Mouse (Mus musculus) MEL (cell line): Measurements from ENCODE around the gene Fam166b. TPM values are rescaled to one million over a fixed set of nuclear protein-coding genes. Genes with fewer than 3 reads are reported as not detected.
A peak's percentile ranks its signal among the peaks of the same experiment; 100 is the strongest.

Experiments
- DNase-seq: peaks from one replicate; pipeline ENCODE4 v3.0.0; 2011; ENCODE audit warnings: low read depth, low spot score
- H3K27ac ChIP-seq: 2 replicates; pipeline ENCODE4 v1.5.1; 2012; ENCODE audit warnings: low read depth, mild to moderate bottlenecking, control low read depth, low read length, moderate library complexity; ENCODE audit not compliant: control insufficient read depth
- H3K27me3 ChIP-seq, 2 experiments: fragments of 150-350 bp in 1 of 2; sonication (generic) in 1 of 2; 2 replicates each; pipeline ENCODE4 v1.6.1; 2012; ENCODE audit warnings: low read length in 2 of 2, mild to moderate bottlenecking in 2 of 2, improper control_type of control experiment in 1 of 2, moderate library complexity in 1 of 2; ENCODE audit not compliant: insufficient read depth in 2 of 2, control insufficient read depth in 1 of 2
- H3K36me3 ChIP-seq, 2 experiments: 2 replicates each; pipeline ENCODE4 v1.6.1; 2012 to 2014; ENCODE audit warnings: low read length in 2 of 2, improper control_type of control experiment in 1 of 2, inconsistent platforms in 1 of 2, mild to moderate bottlenecking in 1 of 2; ENCODE audit not compliant: insufficient read depth in 2 of 2, control insufficient read depth in 1 of 2
- H3K4me1 ChIP-seq, 2 experiments: fragments of 150-350 bp in 1 of 2; sonication (generic) in 1 of 2; 2 replicates each; pipeline ENCODE4 v1.6.1; 2012; ENCODE audit warnings: low read length in 2 of 2, improper control_type of control experiment in 1 of 2, mild to moderate bottlenecking in 1 of 2; ENCODE audit not compliant: insufficient read depth in 2 of 2, control insufficient read depth in 1 of 2
- H3K4me3 ChIP-seq, 2 experiments: fragments of 150-350 bp in 1 of 2; sonication (generic) in 1 of 2; 2 replicates each; pipeline ENCODE4 v1.5.1; 2012; ENCODE audit warnings: low read depth in 2 of 2, low read length in 2 of 2, mild to moderate bottlenecking in 2 of 2, moderate library complexity in 2 of 2, control low read depth in 1 of 2, improper control_type of control experiment in 1 of 2; ENCODE audit not compliant: control insufficient read depth in 1 of 2, insufficient read depth in 1 of 2
- H3K79me2 ChIP-seq: 2 replicates; pipeline ENCODE4 v1.6.1; 2012; ENCODE audit warnings: mild to moderate bottlenecking, low read length, moderate library complexity; ENCODE audit not compliant: control insufficient read depth, poor library complexity, insufficient read depth
- H3K9ac ChIP-seq: 2 replicates; pipeline ENCODE4 v1.6.1; 2012; ENCODE audit warnings: low read depth, mild to moderate bottlenecking, control low read depth, low read length, moderate library complexity; ENCODE audit not compliant: control insufficient read depth, poor library complexity, severe bottlenecking
- H3K9me3 ChIP-seq: fragments of 150-350 bp; sonication (generic); replicated peaks from 2 replicates; pipeline ENCODE4 v1.6.1; 2012; ENCODE audit warnings: mild to moderate bottlenecking, low read length, improper control_type of control experiment, moderate library complexity; ENCODE audit not compliant: insufficient read depth
- CHD1 ChIP-seq: IDR thresholded peaks from 2 replicates; pipeline ENCODE4 v1.6.1; 2012; ENCODE audit warnings: low read depth, mild to moderate bottlenecking, inconsistent platforms, low read length, improper control_type of control experiment
- ELF1 ChIP-seq: IDR thresholded peaks from 2 replicates; pipeline ENCODE4 v1.6.1; 2014; ENCODE audit warnings: low read depth, mild to moderate bottlenecking, inconsistent platforms, low read length, improper control_type of control experiment, moderate library complexity
- EP300 ChIP-seq, 2 experiments: IDR thresholded peaks; 2 replicates each; pipeline ENCODE4 v1.6.1; 2011; ENCODE audit warnings: improper control_type of control experiment in 2 of 2, low read length in 2 of 2, low read depth in 1 of 2, mild to moderate bottlenecking in 1 of 2
- ETS1 ChIP-seq: IDR thresholded peaks from 2 replicates; pipeline ENCODE4 v1.6.1; 2012; ENCODE audit warnings: low read depth, mild to moderate bottlenecking, inconsistent platforms, low read length, improper control_type of control experiment, moderate library complexity
- GABPA ChIP-seq: IDR thresholded peaks from 2 replicates; pipeline ENCODE4 v1.6.1; 2012; ENCODE audit warnings: low read depth, mild to moderate bottlenecking, inconsistent platforms, low read length, improper control_type of control experiment, moderate library complexity
- GATA1 ChIP-seq: IDR thresholded peaks from 2 replicates; pipeline ENCODE4 v1.6.1; 2011; ENCODE audit warnings: low read depth, low read length, improper control_type of control experiment
- HCFC1 ChIP-seq: IDR thresholded peaks from 2 replicates; pipeline ENCODE4 v1.6.1; 2012; ENCODE audit warnings: low read depth, mild to moderate bottlenecking, inconsistent platforms, low read length, improper control_type of control experiment, moderate library complexity
- MEF2A ChIP-seq: IDR thresholded peaks from 2 replicates; pipeline ENCODE4 v1.6.1; 2014; ENCODE audit warnings: low read depth, mild to moderate bottlenecking, inconsistent platforms, low read length, improper control_type of control experiment; ENCODE audit not compliant: poor library complexity, insufficient replicate concordance, severe bottlenecking; ENCODE audit errors: extremely low read depth
- MXI1 ChIP-seq: IDR thresholded peaks from 2 replicates; pipeline ENCODE4 v1.6.1; 2011; ENCODE audit warnings: mild to moderate bottlenecking, low read depth, low read length, improper control_type of control experiment
- MYB ChIP-seq: IDR thresholded peaks from 2 replicates; pipeline ENCODE4 v1.6.1; 2011; ENCODE audit warnings: mild to moderate bottlenecking, low read depth, low read length, improper control_type of control experiment
- NELFE ChIP-seq: IDR thresholded peaks from 2 replicates; pipeline ENCODE4 v1.6.1; 2011; ENCODE audit warnings: low read depth, low read length, improper control_type of control experiment
- NRF1 ChIP-seq: IDR thresholded peaks from 2 replicates; pipeline ENCODE4 v1.6.1; 2014; ENCODE audit warnings: low read depth, mild to moderate bottlenecking, inconsistent platforms, low read length, improper control_type of control experiment, moderate library complexity; ENCODE audit not compliant: poor library complexity, insufficient read depth, severe bottlenecking
- POLR2AphosphoS5 ChIP-seq: IDR thresholded peaks from 2 replicates; pipeline ENCODE4 v1.6.1; 2012; ENCODE audit warnings: low read depth, borderline replicate concordance, mild to moderate bottlenecking, inconsistent platforms, low read length, moderate library complexity, mixed read lengths
- RAD21 ChIP-seq: IDR thresholded peaks from 2 replicates; pipeline ENCODE4 v1.6.1; 2011; ENCODE audit warnings: mild to moderate bottlenecking, low read depth, low read length, improper control_type of control experiment
- RCOR1 ChIP-seq: IDR thresholded peaks from 2 replicates; pipeline ENCODE4 v1.6.1; 2012; ENCODE audit warnings: low read depth, mild to moderate bottlenecking, inconsistent platforms, low read length, improper control_type of control experiment
- SIN3A ChIP-seq: IDR thresholded peaks from 2 replicates; pipeline ENCODE4 v1.6.1; 2012; ENCODE audit warnings: low read length, improper control_type of control experiment, inconsistent platforms
- SMC3 ChIP-seq: IDR thresholded peaks from 2 replicates; pipeline ENCODE4 v1.6.1; 2011; ENCODE audit warnings: low read depth, low read length, improper control_type of control experiment
- TCF12 ChIP-seq: IDR thresholded peaks from 2 replicates; pipeline ENCODE4 v1.6.1; 2014; ENCODE audit warnings: low read depth, mild to moderate bottlenecking, inconsistent platforms, low read length, improper control_type of control experiment, moderate library complexity
- UBTF ChIP-seq: IDR thresholded peaks from 2 replicates; pipeline ENCODE4 v1.6.1; 2012; ENCODE audit warnings: low read depth, mild to moderate bottlenecking, inconsistent platforms, low read length, improper control_type of control experiment, moderate library complexity, borderline replicate concordance; ENCODE audit not compliant: insufficient read depth
- USF1 ChIP-seq: IDR thresholded peaks from 2 replicates; pipeline ENCODE4 v1.6.1; 2014; ENCODE audit warnings: low read depth, mild to moderate bottlenecking, inconsistent platforms, low read length, improper control_type of control experiment, moderate library complexity
- ZC3H11A ChIP-seq: IDR thresholded peaks from 2 replicates; pipeline ENCODE4 v1.6.1; 2012; ENCODE audit warnings: low read depth, mild to moderate bottlenecking, inconsistent platforms, low read length, improper control_type of control experiment
- ZKSCAN1 ChIP-seq: IDR thresholded peaks from 2 replicates; pipeline ENCODE4 v1.6.1; 2012; ENCODE audit warnings: low read depth, mild to moderate bottlenecking, inconsistent platforms, low read length, improper control_type of control experiment, moderate library complexity
- polyA plus RNA-seq, 2 experiments: library from polyadenylated mRNA; stranded (reverse) in 1 of 2; unstranded in 1 of 2; fragments of >175 nt in 1 of 2; fragments of >200 nt in 1 of 2; gene quantifications; 2 replicates each; pipeline versions ENCODE4 v1.2.1 to v1.2.4; 2012; ENCODE audit warnings: low replicate concordance in 2 of 2, low read depth in 1 of 2; ENCODE audit not compliant: insufficient read length in 2 of 2, insufficient read depth in 1 of 2, missing spikeins in 1 of 2
- total RNA-seq: library from RNA; depleted of rRNA; stranded (reverse); fragments of 300-350 nt; gene quantifications from 2 replicates; pipeline ENCODE4 v1.2.3, GENCODE M21; 2012

Fam166b gene
- total and polyA plus RNA-seq, 3 experiments = not detected

- peak; percentile 51 for DNase-seq
- no peaks in the 10 kb centered on the region for H3K36me3 ChIP-seq
- H3K79me2 ChIP-seq = peaks cover 3% of the 10 kb centered on the region; the same call in 1 of the 2 replicates
- no peaks in the 10 kb centered on the region for H3K27me3 ChIP-seq
- no peaks in the 10 kb centered on the region for H3K9me3 ChIP-seq
- no peak overlapping the region for H3K27ac ChIP-seq
- TF ChIP-seq NRF1 = peak; percentile 32; the same call in 1 of the 2 replicates
- no peak for TF ChIP-seq ZC3H11A
- peak overlapping the region; percentile 87 for H3K9ac ChIP-seq
- peak overlapping the region; percentile 78 to 97 for H3K4me3 ChIP-seq
- peaks cover 0 to 1% of the 10 kb centered on the region in 2 experiments; a peak in 2 of 4 replicates for H3K4me1 ChIP-seq
These were observed 14.6 kb upstream of the Fam166b start for GRCm38 (mm10) chr4:43443511-43443910.

GRCm38 (mm10) chr4:43442456-43443361 is 13.8 kb upstream of the Fam166b start:
- H3K36me3 ChIP-seq = no peaks in the 10 kb centered on the region

DNA sequence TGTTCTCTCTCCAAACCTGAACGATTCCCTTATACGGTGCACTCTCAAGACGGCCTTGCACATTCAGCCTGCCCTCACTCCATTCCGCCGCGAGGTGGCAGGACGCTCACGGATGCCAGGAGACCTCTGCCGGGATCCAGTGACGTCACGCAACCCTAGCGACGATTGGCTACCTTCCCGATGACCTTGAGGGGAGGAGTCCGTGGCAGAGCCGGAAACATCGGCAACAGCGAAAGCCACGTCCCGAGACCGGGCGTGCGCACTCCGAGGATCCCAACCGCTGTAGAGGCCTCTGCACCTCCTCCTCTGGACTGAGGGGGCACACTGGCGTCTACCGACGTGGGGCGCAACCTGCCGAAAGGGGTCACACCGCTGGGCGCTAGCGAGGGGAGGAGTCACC is 13.1 kb upstream of the Fam166b start:
- peak; percentile 99 for DNase-seq
- peak overlapping the region; percentile 30 for H3K27ac ChIP-seq
- 0 out of 2 replicates have a peak, but pooled peaks have one; percentile 28 for TF ChIP-seq MYB
- TF ChIP-seq MXI1 = peak; percentile 85
- 0 out of 4 replicates have a peak, but pooled peaks of 1 of the 2 experiments have one; percentile 20 for TF ChIP-seq EP300 (IDR thresholded peaks at IDR 0.05; ENCODE audit: low read depth in 1 of 2, low read length in 2 of 2)
- peak; percentile 87 for TF ChIP-seq ELF1
- no peak; the same call in 1 of the 2 replicates for TF ChIP-seq TCF12
- no peak for TF ChIP-seq POLR2AphosphoS5
- TF ChIP-seq USF1 = no peak
- no peak for TF ChIP-seq CHD1
- no peak for TF ChIP-seq GATA1
- TF ChIP-seq GABPA = 0 out of 2 replicates have a peak, but pooled peaks have one; percentile 45
- no peak for TF ChIP-seq UBTF
- TF ChIP-seq RCOR1 = no peak
- TF ChIP-seq MEF2A = 0 out of 2 replicates have a peak, but pooled peaks have one; percentile 23

More at GRCm38 (mm10) chr4:43442456-43443361, 13.8 kb upstream of the Fam166b start:
- Histone ChIP-seq H3K27me3 (no peaks in the 10 kb centered on the region), H3K4me1 (peaks cover 0 to 1% of the 10 kb centered on the region in 2 experiments; a peak in 2 of 4 replicates), H3K9ac (peak overlapping the region; percentile 87), H3K4me3 (peak overlapping the region; percentile 78 to 97), H3K9me3 (no peaks in the 10 kb centered on the region), H3K79me2 (peaks cover 3% of the 10 kb centered on the region; the same call in 1 of the 2 replicates), H3K27ac (peak overlapping the region; percentile 30)
- TF ChIP-seq UBTF = no peak
- TF ChIP-seq ETS1 = no peak
- peak; percentile 3; the same call in 1 of the 2 replicates for TF ChIP-seq MXI1
- TF ChIP-seq SMC3 = no peak
- peak; percentile 16; the same call in 1 of the 2 replicates for TF ChIP-seq SIN3A
- TF ChIP-seq GABPA = no peak
- no peak for TF ChIP-seq ZC3H11A
- TF ChIP-seq TCF12 = peak; percentile 25; the same call in 1 of the 2 replicates
- 0 out of 4 replicates have a peak, but pooled peaks of 1 of the 2 experiments have one; percentile 10 for TF ChIP-seq EP300 (IDR thresholded peaks at IDR 0.05; ENCODE audit: low read depth in 1 of 2, low read length in 2 of 2)
- no peak for TF ChIP-seq RCOR1
- no peak for TF ChIP-seq RAD21
- no peak for TF ChIP-seq MEF2A
- TF ChIP-seq ZKSCAN1 = no peak
- TF ChIP-seq HCFC1 = peak; percentile 39; the same call in 1 of the 2 replicates
- no peak for TF ChIP-seq NRF1
- TF ChIP-seq NELFE = peak; percentile 22; the same call in 1 of the 2 replicates
- peak; percentile 83 for DNase-seq

More for the DNA sequence above, 13.1 kb upstream of the Fam166b start:
- Histone ChIP-seq H3K4me1 (peaks cover 0 to 1% of the 10 kb centered on the region in 2 experiments; a peak in 2 of 4 replicates), H3K79me2 (peaks cover 3% of the 10 kb centered on the region; the same call in 1 of the 2 replicates), H3K9ac (peak overlapping the region; percentile 59), H3K36me3 (no peaks in the 10 kb centered on the region), H3K4me3 (peak overlapping the region; percentile 78 to 90), H3K27me3 (no peaks in the 10 kb centered on the region), H3K9me3 (no peaks in the 10 kb centered on the region)
